Mouse (Mus musculus) activated CD4-positive, CD25-positive, alpha-beta regulatory T cell, adult 9 weeks (primary cell): ENCODE data around the gene Hils1. TPM values are rescaled to one million over a fixed set of nuclear protein-coding genes. Genes with fewer than 3 reads are reported as not detected.

Source experiments
- polyA plus RNA-seq: library from polyadenylated mRNA; unstranded; fragments of 100-300 nt; shearing (Covaris generic); gene quantifications from one replicate; pipeline ENCODE4 v1.2.1, GENCODE M21; 2017

Gene Hils1
- polyA plus RNA-seq, result not detected

DNA sequence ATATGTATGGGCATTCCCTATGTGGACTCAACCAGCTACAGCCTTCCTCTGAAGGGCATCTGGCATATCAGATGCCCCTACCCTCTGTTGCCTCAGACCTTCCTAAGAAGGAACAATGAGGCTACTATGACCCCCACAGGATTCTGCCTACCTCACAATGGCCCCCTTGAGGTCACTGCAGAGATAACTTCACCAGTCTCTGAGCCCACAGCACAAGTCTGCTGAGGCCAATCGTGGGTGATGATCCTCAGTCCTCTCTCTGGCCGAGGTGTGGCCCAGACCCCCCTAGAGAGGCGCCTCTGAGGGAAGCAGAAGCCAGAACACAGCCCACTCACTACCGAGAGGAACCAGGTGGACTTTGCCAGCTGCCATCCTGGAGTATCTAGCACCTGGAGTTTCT lies at the start of gene Hils1:
Gene Hils1, plus strand, starts transcription at position 175 of the 400 bp plus-strand sequence.

DNA sequence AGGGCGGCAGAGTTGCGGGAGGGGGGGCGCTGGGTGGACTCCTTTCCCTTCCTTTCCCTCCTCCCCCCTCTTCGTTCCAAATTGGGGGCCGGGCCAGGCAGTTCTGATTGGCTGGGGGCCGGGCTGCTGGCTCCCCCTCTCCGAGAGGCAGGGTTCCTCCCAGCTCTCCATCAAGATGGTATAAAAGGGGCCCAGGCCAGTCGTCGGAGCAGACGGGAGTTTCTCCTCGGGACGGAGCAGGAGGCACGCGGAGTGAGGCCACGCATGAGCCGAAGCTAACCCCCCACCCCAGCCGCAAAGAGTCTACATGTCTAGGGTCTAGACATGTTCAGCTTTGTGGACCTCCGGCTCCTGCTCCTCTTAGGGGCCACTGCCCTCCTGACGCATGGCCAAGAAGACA lies 31.3 kb upstream of the Hils1 start, which contains the start of gene Col1a1:
Gene Col1a1, plus strand, starts transcription at position 180 of the 400 bp plus-strand sequence.

DNA sequence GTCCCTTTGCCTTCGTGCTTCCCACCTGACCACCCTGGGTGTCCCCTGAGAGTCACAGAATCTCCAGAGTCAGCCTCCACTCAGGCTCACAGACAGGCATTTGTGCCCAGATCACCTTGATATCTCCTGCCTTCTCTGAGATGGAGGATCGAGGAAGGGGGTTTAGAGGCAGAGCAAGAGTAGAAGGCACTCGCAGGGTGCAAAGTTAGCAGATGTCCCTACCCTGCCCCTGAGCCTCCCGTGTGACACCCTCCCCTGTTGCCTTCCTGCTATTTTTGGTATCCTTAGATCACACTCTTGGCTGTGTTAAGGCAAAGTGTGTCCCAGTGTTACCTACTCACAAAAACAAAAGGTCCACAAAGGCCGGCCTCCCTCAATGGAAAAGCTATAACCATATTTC lies 8.8 kb downstream of the Hils1 start, which contains the start of gene Sgca:
Gene Sgca, minus strand, starts transcription at position 129 of the 400 bp plus-strand sequence.

DNA sequence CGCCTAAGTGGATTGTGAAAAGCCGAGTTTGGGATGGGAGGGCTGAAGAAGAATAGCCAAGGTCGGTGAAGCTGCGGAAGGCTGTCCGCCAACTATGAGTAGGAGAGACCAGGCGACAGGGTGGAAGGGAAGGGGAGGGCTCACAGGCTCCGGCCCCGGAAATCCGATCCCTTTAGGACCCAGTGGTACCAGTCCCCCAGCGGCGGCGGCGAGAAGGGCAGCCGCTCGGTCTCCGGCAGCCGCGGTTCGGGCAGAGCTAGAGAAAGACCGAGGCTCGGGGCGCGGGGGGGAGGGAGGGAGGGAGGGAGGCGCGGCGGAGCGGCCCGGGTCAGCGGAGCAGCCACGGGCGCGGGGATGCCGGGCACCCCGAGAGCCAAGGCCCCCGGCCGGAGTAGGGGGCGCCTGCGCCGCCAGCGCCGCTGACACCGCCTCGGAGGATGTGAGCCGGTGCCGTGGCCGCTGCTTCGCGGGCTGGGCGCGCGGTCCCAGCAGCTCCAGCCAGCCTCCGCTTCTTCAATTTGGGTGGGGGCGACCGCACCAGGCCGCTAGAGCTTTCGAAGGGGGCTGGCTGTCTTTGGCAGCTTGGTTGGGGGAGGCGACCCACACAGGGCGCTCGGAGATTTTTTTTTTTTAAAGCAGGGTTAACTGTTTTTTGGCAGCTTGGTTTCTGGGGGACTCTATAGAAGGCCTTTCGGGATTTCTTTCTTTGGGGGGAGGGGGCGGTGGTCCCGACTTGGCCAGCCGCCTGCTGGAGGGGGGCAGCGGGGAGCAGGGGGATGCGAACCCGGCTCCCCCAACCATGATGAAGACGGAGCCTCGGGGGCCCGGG lies 23.6 kb downstream of the Hils1 start, which contains the start of gene Ppp1r9b:
Gene Ppp1r9b, plus strand, starts transcription at position 287 of the 829 bp plus-strand sequence.

DNA sequence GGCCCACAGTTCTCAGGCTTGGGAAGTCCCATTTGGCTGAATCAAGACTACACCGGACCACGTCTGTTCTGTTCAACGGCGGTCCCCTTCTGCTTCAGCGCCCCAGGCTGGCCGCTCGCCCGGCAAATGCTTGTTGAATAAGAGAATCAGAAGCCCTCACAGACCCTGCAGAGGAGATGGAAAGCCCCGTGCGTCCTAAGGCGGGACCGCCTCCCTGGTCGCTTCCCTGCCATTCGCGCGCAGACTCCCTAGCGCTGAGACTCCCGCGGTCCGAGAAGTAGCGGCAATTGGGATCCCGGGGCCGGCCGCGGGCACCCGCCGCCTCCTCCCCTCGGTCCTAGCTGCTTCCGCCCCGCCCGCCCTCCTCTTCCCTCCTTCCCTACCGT lies 42.2 kb downstream of the Hils1 start, which contains the start of gene Samd14:
Gene Samd14, plus strand, starts transcription at position 251 of the 386 bp plus-strand sequence.

Other genes with a start within 250 kb of the Hils1 start
- gene Cdc34b, start 225.8 kb upstream of the Hils1 start, polyA plus RNA-seq, result not detected
- gene Tmem92, start 184.9 kb upstream of the Hils1 start, polyA plus RNA-seq, result not detected
- 0.54 TPM for gene Col1a1, start 31.4 kb upstream of the Hils1 start, polyA plus RNA-seq
- not detected for gene Sgca, start 8.7 kb downstream of the Hils1 start, polyA plus RNA-seq
- gene Ppp1r9b, start 23.4 kb downstream of the Hils1 start, polyA plus RNA-seq, result 12.6 TPM
- 0.46 TPM for gene Samd14, start 42.3 kb downstream of the Hils1 start, polyA plus RNA-seq
- 17.3 TPM for gene Pdk2, start 73.8 kb downstream of the Hils1 start, polyA plus RNA-seq
- gene Itga3, start 109.2 kb downstream of the Hils1 start, polyA plus RNA-seq, result 1.7 TPM
- gene Dlx3, start 152.5 kb downstream of the Hils1 start, polyA plus RNA-seq, result not detected
- gene Dlx4, start 178.7 kb downstream of the Hils1 start, polyA plus RNA-seq, result not detected